Mouse (Mus musculus) CH12.LX (cell line): ENCODE results near the gene Creb5.

Source experiments
- CTCF ChIP-seq, 2 experiments: IDR thresholded peaks in 1 of 2; conservative IDR thresholded peaks in 1 of 2; 2 replicates each; pipeline ENCODE4 v1.5.1; 2011 to 2012; ENCODE audit warnings: low read depth in 2 of 2, low read length in 2 of 2, improper control_type of control experiment in 1 of 2, inconsistent platforms in 1 of 2, mild to moderate bottlenecking in 1 of 2, moderate library complexity in 1 of 2
- EP300 ChIP-seq: IDR thresholded peaks from 2 replicates; pipeline ENCODE4 v1.6.1; 2011; ENCODE audit warnings: low read length, improper control_type of control experiment
- ETS1 ChIP-seq: conservative IDR thresholded peaks from 2 replicates; pipeline ENCODE4 v1.6.1; 2012; ENCODE audit warnings: low read depth, mild to moderate bottlenecking, inconsistent platforms, low read length, improper control_type of control experiment, moderate library complexity
- HCFC1 ChIP-seq: IDR thresholded peaks from 2 replicates; pipeline ENCODE4 v1.6.1; 2012; ENCODE audit warnings: low read depth, mild to moderate bottlenecking, inconsistent platforms, low read length, improper control_type of control experiment
- JUND ChIP-seq: conservative IDR thresholded peaks from 2 replicates; pipeline ENCODE4 v1.6.1; 2011; ENCODE audit warnings: low read depth, low read length, improper control_type of control experiment
- MEF2A ChIP-seq: IDR thresholded peaks from 2 replicates; pipeline ENCODE4 v1.6.1; 2014; ENCODE audit warnings: low read depth, mild to moderate bottlenecking, inconsistent platforms, low read length, improper control_type of control experiment, borderline replicate concordance
- POLR2A ChIP-seq: IDR thresholded peaks from 2 replicates; pipeline ENCODE4 v1.6.1; 2011; ENCODE audit warnings: low read depth, mild to moderate bottlenecking, improper control_type of control experiment, low read length
- TBP ChIP-seq: conservative IDR thresholded peaks from 2 replicates; pipeline ENCODE4 v1.6.1; 2011; ENCODE audit warnings: low read depth, low read length, improper control_type of control experiment
- TCF12 ChIP-seq: IDR thresholded peaks from 2 replicates; pipeline ENCODE4 v1.6.1; 2014; ENCODE audit warnings: low read depth, mild to moderate bottlenecking, inconsistent platforms, low read length, improper control_type of control experiment

GRCm38 (mm10) chr6:53706604-53707330 lies 419.7 kb downstream of the Creb5 start:
- TF ChIP-seq TBP: no peak
- peak; percentile 76 for TF ChIP-seq ETS1
- TF ChIP-seq EP300: peak; percentile 14; the same call in 1 of the 2 replicates
- no peak for TF ChIP-seq HCFC1
- TF ChIP-seq CTCF (conservative IDR thresholded peaks at IDR 0.05 in 1 of 2, IDR thresholded peaks at IDR 0.05 in 1 of 2; ENCODE audit: low read depth in 2 of 2, low read length in 2 of 2): no peak
- no peak for TF ChIP-seq POLR2A
- no peak for TF ChIP-seq MEF2A
- TF ChIP-seq JUND: no peak
- no peak; the same call in 1 of the 2 replicates for TF ChIP-seq TCF12
